ENCODE assay signal across 8 mouse cellular contexts in the genomic region with DNA sequence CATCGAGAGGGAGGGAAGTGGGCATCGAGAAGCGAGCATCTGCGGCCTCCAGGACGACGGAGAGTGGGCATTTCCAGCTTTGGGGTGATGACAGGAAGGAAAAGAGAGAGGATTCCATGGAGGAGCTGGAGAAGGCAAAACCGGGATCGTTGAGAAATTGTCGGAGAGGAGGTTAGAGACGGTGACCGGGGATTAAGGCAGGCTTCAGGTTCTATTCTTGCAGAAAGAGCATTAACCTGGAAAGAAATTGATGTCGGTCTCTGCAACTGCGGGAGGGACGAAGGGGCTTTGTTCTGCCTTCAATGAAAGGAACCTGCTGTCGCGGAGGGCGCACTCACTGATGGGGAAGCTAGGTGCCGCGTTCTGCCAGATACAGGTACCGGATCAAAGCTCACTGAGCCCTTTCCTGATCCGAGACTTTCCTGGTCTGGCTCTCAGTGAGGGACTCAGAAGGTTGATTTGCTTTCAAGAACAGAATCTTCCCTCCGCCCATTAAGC. TPM values are rescaled to one million over a fixed set of nuclear protein-coding genes. Genes with fewer than 3 reads are reported as not detected.
A peak's percentile ranks its signal among the peaks of the same experiment; 100 is the strongest.
DNase-seq lines count a peak whose midpoint lies in the region; ATAC-seq and TF ChIP-seq lines count a peak whose summit lies in the region.

No protein-coding gene starts in this region.

- H3K4me3 ChIP-seq in lung, postnatal 0 days (ENCODE audit: low read depth, low read length), result peak overlapping the region; percentile 39
- peak overlapping the region; percentile 63 for H3K4me3 ChIP-seq in hindbrain, embryonic 14.5 days (replicated peaks; ENCODE audit: low read length)
- peak overlapping the region; percentile 54 for H3K4me3 ChIP-seq in midbrain, postnatal 0 days (ENCODE audit: low read depth, low read length)

- no peak for TF ChIP-seq EP300 in lung, postnatal 0 days (IDR thresholded peaks at IDR 0.05)

- H3K27me3 ChIP-seq in lung, postnatal 0 days (replicated peaks; ENCODE audit: insufficient read depth, low read length), result peaks cover 13% of the 10 kb centered on the region; the same call in 1 of the 2 replicates
- peaks cover 35% of the 10 kb centered on the region for H3K27me3 ChIP-seq in hindbrain, embryonic 14.5 days (ENCODE audit: control insufficient read depth, insufficient read depth, low read length)
- no peaks in the 10 kb centered on the region for H3K27me3 ChIP-seq in midbrain, postnatal 0 days (ENCODE audit: insufficient read depth, low read length)

- DNase-seq in CD4-positive, CD25-positive, alpha-beta regulatory T cell, adult 2 months (ENCODE audit: low read depth, low spot score), result peak; percentile 15
- no peak for DNase-seq in lung, postnatal 0 days (ENCODE audit: low spot score)
- DNase-seq in lung, adult 18-20 months, result no peak
- peak; percentile 43 for DNase-seq in hindbrain, embryonic 14.5 days (ENCODE audit: low spot score)
- peak; percentile 14 for DNase-seq in midbrain, postnatal 0 days (ENCODE audit: low spot score)
- DNase-seq in Muller cell, postnatal 12 days (ENCODE audit: inconsistent ontology term), result no peak

- H3K36me3 ChIP-seq in lung, postnatal 0 days (ENCODE audit: insufficient read depth, low read length), result no peaks in the 10 kb centered on the region
- no peaks in the 10 kb centered on the region for H3K36me3 ChIP-seq in hindbrain, embryonic 14.5 days (replicated peaks; ENCODE audit: control insufficient read depth, insufficient read depth)
- H3K36me3 ChIP-seq in midbrain, postnatal 0 days (ENCODE audit: insufficient read depth, low read length), result no peaks in the 10 kb centered on the region

- no peaks in the 10 kb centered on the region for H3K4me1 ChIP-seq in lung, postnatal 0 days (ENCODE audit: insufficient read depth, low read depth, low read length)
- H3K4me1 ChIP-seq in hindbrain, embryonic 14.5 days (replicated peaks; ENCODE audit: control insufficient read depth, insufficient read depth, low read length), result peaks cover 10% of the 10 kb centered on the region; the same call in 1 of the 2 replicates
- no peaks in the 10 kb centered on the region for H3K4me1 ChIP-seq in midbrain, postnatal 0 days (ENCODE audit: insufficient read depth, low read length)

- H3K4me2 ChIP-seq in lung, postnatal 0 days (replicated peaks; ENCODE audit: low read depth, low read length), result peak overlapping the region; percentile 61
- peak overlapping the region; percentile 91 for H3K4me2 ChIP-seq in hindbrain, embryonic 14.5 days (replicated peaks)
- H3K4me2 ChIP-seq in midbrain, postnatal 0 days (ENCODE audit: low read depth, low read length, poor library complexity, severe bottlenecking), result peak overlapping the region; percentile 83

- no peak overlapping the region for H3K9ac ChIP-seq in lung, postnatal 0 days (replicated peaks; ENCODE audit: low read depth)
- H3K9ac ChIP-seq in hindbrain, embryonic 14.5 days, result peak overlapping the region; percentile 75
- peak overlapping the region; percentile 63 for H3K9ac ChIP-seq in midbrain, postnatal 0 days (replicated peaks; ENCODE audit: low read length, poor library complexity, severe bottlenecking)

- no peak overlapping the region for H3K27ac ChIP-seq in lung, postnatal 0 days (ENCODE audit: low read length)
- H3K27ac ChIP-seq in hindbrain, embryonic 14.5 days, result peak overlapping the region; percentile 51; the same call in 1 of the 2 replicates
- H3K27ac ChIP-seq in midbrain, postnatal 0 days (ENCODE audit: low read depth, low read length), result peak overlapping the region; percentile 26

- no peak for ATAC-seq in CD4-positive, CD25-positive, alpha-beta regulatory T cell, adult 4 months
- ATAC-seq in lung, postnatal 0 days, result no peak
- ATAC-seq in hindbrain, embryonic 14.5 days (ENCODE audit: low FRiP score), result peak; percentile 21; the same call in 1 of the 2 replicates
- peak; percentile 47; the same call in 1 of the 2 replicates for ATAC-seq in midbrain, postnatal 0 days (ENCODE audit: low FRiP score)
- ATAC-seq in erythroid progenitor cell, adult 5-6 weeks (replicated peaks; ENCODE audit: low FRiP score, poor library complexity, severe bottlenecking), result no peak

- no peak for TF ChIP-seq CTCF in lung, postnatal 0 days (IDR thresholded peaks at IDR 0.05)
- peak; percentile 17; the same call in 1 of the 2 replicates for TF ChIP-seq CTCF in midbrain, postnatal 0 days (IDR thresholded peaks at IDR 0.05)

- under 1% methylated on average over 22 of the region's 22 CpGs for WGBS in lung, postnatal 0 days
- WGBS in hindbrain, embryonic 14.5 days, result under 1% methylated on average over 22 of the region's 22 CpGs
- WGBS in midbrain, postnatal 0 days, result under 1% methylated on average over 22 of the region's 22 CpGs

- H3K9me3 ChIP-seq in lung, postnatal 0 days (ENCODE audit: low read length), result no peaks in the 10 kb centered on the region
- H3K9me3 ChIP-seq in hindbrain, embryonic 14.5 days (ENCODE audit: control insufficient read depth, low read length), result no peaks in the 10 kb centered on the region
- H3K9me3 ChIP-seq in midbrain, postnatal 0 days (ENCODE audit: low read length), result no peaks in the 10 kb centered on the region

RNA-seq across cellular contexts. Expression of a gene that starts 0.7 kb away (rescaled TPM):
- under 1 TPM in 1 of 2 experiments, not detected in 1; 0.38 TPM for polyA plus RNA-seq in CD4-positive, CD25-positive, alpha-beta regulatory T cell, adult 4 months (2017; shearing (Covaris generic))
- 19.1 and 24.8 TPM in 2 replicates for polyA plus RNA-seq in lung, postnatal 0 days (2015; fragmentation: Nextera tagmentation; extraction: Ambion mirVana)
- polyA plus RNA-seq in hindbrain, embryonic 14.5 days (2014; fragmentation: Nextera tagmentation; extraction: Ambion mirVana), result 32.0 and 35.6 TPM in 2 replicates
- total RNA-seq in midbrain, postnatal 0 days (2014; rRNA removed), result 13.6 and 16.5 TPM in 2 replicates
- polyA plus RNA-seq in midbrain, postnatal 0 days (2015; fragmentation: Nextera tagmentation; extraction: Ambion mirVana), result 22.5 and 23.3 TPM in 2 replicates
- 1.7 TPM in 1 of 2 replicates, not detected in the other for total RNA-seq in erythroid progenitor cell, adult 5-6 weeks (2015; ENCODE audit: low replicate concordance)
- not detected in 2 replicates for total RNA-seq in erythroid progenitor cell, adult 5-6 weeks (2017; ENCODE audit: low replicate concordance)

RNA-seq across cellular contexts. Expression of a gene that starts 41.2 kb away (rescaled TPM):
- polyA plus RNA-seq in CD4-positive, CD25-positive, alpha-beta regulatory T cell, adult 4 months (2017; shearing (Covaris generic)), result 10 to 100 TPM; 70.9 to 80.2 TPM
- 78.5 and 80.6 TPM in 2 replicates for polyA plus RNA-seq in lung, postnatal 0 days (2015; fragmentation: Nextera tagmentation; extraction: Ambion mirVana)
- polyA plus RNA-seq in hindbrain, embryonic 14.5 days (2014; fragmentation: Nextera tagmentation; extraction: Ambion mirVana), result 189 and 190 TPM in 2 replicates
- total RNA-seq in midbrain, postnatal 0 days (2014; rRNA removed), result 83.0 and 98.8 TPM in 2 replicates
- polyA plus RNA-seq in midbrain, postnatal 0 days (2015; fragmentation: Nextera tagmentation; extraction: Ambion mirVana), result 228 and 230 TPM in 2 replicates
- 7.1 and 13.7 TPM in 2 replicates for total RNA-seq in erythroid progenitor cell, adult 5-6 weeks (2015; ENCODE audit: low replicate concordance)
- total RNA-seq in erythroid progenitor cell, adult 5-6 weeks (2017; ENCODE audit: low replicate concordance), result 26.6 and 61.4 TPM in 2 replicates

RNA-seq across cellular contexts. Expression of a gene that starts 41.8 kb away (rescaled TPM):
- polyA plus RNA-seq in CD4-positive, CD25-positive, alpha-beta regulatory T cell, adult 4 months (2017; shearing (Covaris generic)), result 10 to 100 TPM; 31.8 to 35.7 TPM
- 14.8 and 15.7 TPM in 2 replicates for polyA plus RNA-seq in lung, postnatal 0 days (2015; fragmentation: Nextera tagmentation; extraction: Ambion mirVana)
- 16.4 and 17.2 TPM in 2 replicates for polyA plus RNA-seq in hindbrain, embryonic 14.5 days (2014; fragmentation: Nextera tagmentation; extraction: Ambion mirVana)
- 12.6 and 20.0 TPM in 2 replicates for total RNA-seq in midbrain, postnatal 0 days (2014; rRNA removed)
- polyA plus RNA-seq in midbrain, postnatal 0 days (2015; fragmentation: Nextera tagmentation; extraction: Ambion mirVana), result 12.5 and 14.1 TPM in 2 replicates
- total RNA-seq in erythroid progenitor cell, adult 5-6 weeks (2015; ENCODE audit: low replicate concordance), result 2.1 and 4.0 TPM in 2 replicates
- 1.7 and 4.6 TPM in 2 replicates for total RNA-seq in erythroid progenitor cell, adult 5-6 weeks (2017; ENCODE audit: low replicate concordance)

Comparison
In these comparisons a context has a peak if more than half of its experiments do, and no peak if none do; other contexts are left out.
1. DNase-seq: peak in CD4-positive, CD25-positive, alpha-beta regulatory T cell, adult 2 months (single experiment), hindbrain, embryonic 14.5 days (single experiment) and midbrain, postnatal 0 days (single experiment); none in lung, postnatal 0 days (single experiment), lung, adult 18-20 months (0 of 2) and Muller cell, postnatal 12 days (single experiment).
2. ATAC-seq: peak in hindbrain, embryonic 14.5 days (single experiment) and midbrain, postnatal 0 days (single experiment); none in CD4-positive, CD25-positive, alpha-beta regulatory T cell, adult 4 months (single experiment), lung, postnatal 0 days (single experiment) and erythroid progenitor cell, adult 5-6 weeks (single experiment).
3. RNA of a gene that starts 0.7 kb away (polyA plus RNA-seq): 32.0 to 35.6 TPM in hindbrain, embryonic 14.5 days, 19.1 to 24.8 TPM in lung, postnatal 0 days and 22.5 to 23.3 TPM in midbrain, postnatal 0 days; 0.38 TPM in CD4-positive, CD25-positive, alpha-beta regulatory T cell, adult 4 months; every median in the first group is over 10 times any median in the second.
4. Peak in every context shown above with its lines, with median percentiles within 50 percentile points of each other: H3K4me2 ChIP-seq and H3K4me3 ChIP-seq.